Mouse (Mus musculus): ENCODE results near the gene Gm42417. TPM values are rescaled to one million over a fixed set of nuclear protein-coding genes. Genes with fewer than 3 reads are reported as not detected.
"Not testable (repeated sequence)": the region's sequence is repeated elsewhere in the genome, so short reads cannot be mapped to it uniquely, and the experiment has no call there.

Gene Gm42417
- polyA plus RNA-seq, 1 experiment from 2014 or later, result not detected

DNA sequence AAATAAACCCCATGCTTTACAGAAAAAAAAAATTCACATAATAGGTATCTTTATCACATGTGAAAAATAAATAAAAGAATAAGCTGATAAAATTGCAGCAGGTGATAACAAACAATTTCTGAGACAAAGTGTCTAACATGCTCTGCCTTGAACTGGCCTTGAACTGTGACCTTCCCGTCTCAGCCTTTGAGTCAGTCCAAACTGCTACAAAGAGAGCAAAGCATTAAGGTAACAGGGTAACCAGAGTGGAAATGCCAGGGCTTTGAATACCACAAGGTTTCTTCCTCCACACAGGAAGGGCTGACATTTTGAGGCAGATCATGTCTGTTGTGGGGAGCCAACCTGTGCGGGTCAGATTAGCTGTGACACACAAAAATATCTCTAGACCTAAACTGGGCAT lies 6.2 kb upstream of the Gm42417 start:
- H3K36me3 ChIP-seq (ENCODE audit: control insufficient read depth, insufficient read depth, low read length), result peaks cover 40% of the 10 kb centered on the region
- no peaks in the 10 kb centered on the region for H3K27me3 ChIP-seq (replicated peaks; ENCODE audit: control insufficient read depth, insufficient read depth, low read length)
- H3K9ac ChIP-seq (ENCODE audit: low read length), result no peak overlapping the region
- WGBS, result 82% methylated on average over 2 of the region's 2 CpGs
- DNase-seq (ENCODE audit: low spot score) (no peak), ATAC-seq (replicated peaks; ENCODE audit: low FRiP score, low TSS enrichment, low read depth) (no peak)
- no peaks in the 10 kb centered on the region for H3K9me3 ChIP-seq (ENCODE audit: control insufficient read depth, low read length)
- peaks cover 27% of the 10 kb centered on the region for H3K4me1 ChIP-seq (replicated peaks; ENCODE audit: control insufficient read depth, insufficient read depth, low read length)
- H3K4me2 ChIP-seq (ENCODE audit: low read length), result no peak overlapping the region
- no peak overlapping the region for H3K4me3 ChIP-seq (ENCODE audit: low read depth, low read length)
- no peak overlapping the region for H3K27ac ChIP-seq (ENCODE audit: low read depth)

DNA sequence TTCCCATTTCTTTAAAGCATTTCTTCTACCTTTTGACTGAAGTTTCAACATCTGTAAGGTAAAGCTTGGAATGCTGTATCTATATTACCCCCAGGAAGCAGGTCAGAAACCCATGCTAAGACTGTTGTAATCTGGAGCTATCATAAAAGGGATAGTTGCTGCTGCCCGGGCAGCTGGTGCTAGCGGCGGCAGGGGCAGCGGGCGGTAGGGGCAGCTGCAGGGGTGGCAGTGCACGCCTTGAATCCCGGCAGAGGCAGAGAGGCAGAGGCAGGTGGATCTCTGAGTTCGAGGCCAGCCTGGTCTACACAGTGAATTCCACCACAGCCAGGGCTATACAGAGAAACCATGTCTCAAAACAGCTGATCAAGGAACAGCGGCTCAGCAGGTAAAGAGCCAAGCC lies 3.7 kb upstream of the Gm42417 start:
- Histone ChIP-seq H3K4me1 (replicated peaks; ENCODE audit: control insufficient read depth, insufficient read depth, low read length) (peaks cover 16% of the 10 kb centered on the region), H3K27ac (ENCODE audit: low read depth) (no peak overlapping the region), H3K4me2 (ENCODE audit: low read length) (no peak overlapping the region), H3K36me3 (ENCODE audit: control insufficient read depth, insufficient read depth, low read length) (peaks cover 46% of the 10 kb centered on the region), H3K9ac (ENCODE audit: low read length) (no peak overlapping the region), H3K9me3 (ENCODE audit: control insufficient read depth, low read length) (no peaks in the 10 kb centered on the region), H3K4me3 (ENCODE audit: low read depth, low read length) (no peak overlapping the region), H3K27me3 (replicated peaks; ENCODE audit: control insufficient read depth, insufficient read depth, low read length) (no peaks in the 10 kb centered on the region)
- ATAC-seq (replicated peaks; ENCODE audit: low FRiP score, low TSS enrichment, low read depth) (no peak), DNase-seq (ENCODE audit: low spot score) (no peak)
- 92% methylated on average over 9 of the region's 9 CpGs for WGBS

DNA sequence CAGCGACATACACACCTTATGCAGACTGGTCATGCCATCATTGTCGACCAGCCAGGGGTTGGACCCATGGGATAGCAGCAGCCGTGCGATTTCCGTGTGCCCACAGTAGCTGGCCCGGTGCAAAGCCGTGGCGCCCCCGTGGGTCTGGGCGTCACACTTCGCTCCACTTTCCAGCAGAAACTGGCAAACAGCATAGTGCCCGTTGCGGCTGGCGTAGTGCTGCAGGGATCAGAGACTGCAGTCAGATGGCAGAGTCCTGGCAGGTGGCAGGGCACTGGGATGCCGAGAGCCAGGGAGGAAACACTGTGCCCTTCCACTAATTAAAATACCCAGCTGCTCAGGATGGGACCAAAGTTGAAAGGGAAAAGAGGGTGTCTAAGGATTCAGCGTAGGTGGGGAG lies 2.6 kb upstream of the Gm42417 start:
- Histone ChIP-seq H3K4me3 (ENCODE audit: low read depth, low read length) (no peak overlapping the region), H3K27me3 (replicated peaks; ENCODE audit: control insufficient read depth, insufficient read depth, low read length) (no peaks in the 10 kb centered on the region), H3K36me3 (ENCODE audit: control insufficient read depth, insufficient read depth, low read length) (peaks cover 49% of the 10 kb centered on the region), H3K27ac (ENCODE audit: low read depth) (no peak overlapping the region), H3K4me1 (replicated peaks; ENCODE audit: control insufficient read depth, insufficient read depth, low read length) (peaks cover 9% of the 10 kb centered on the region; the same call in 1 of the 2 replicates), H3K9ac (ENCODE audit: low read length) (no peak overlapping the region), H3K9me3 (ENCODE audit: control insufficient read depth, low read length) (no peaks in the 10 kb centered on the region), H3K4me2 (ENCODE audit: low read length) (no peak overlapping the region)
- no peak for ATAC-seq (replicated peaks; ENCODE audit: low FRiP score, low TSS enrichment, low read depth)
- no peak for DNase-seq (ENCODE audit: low spot score)
- WGBS, result 93% methylated on average over 16 of the region's 16 CpGs

DNA sequence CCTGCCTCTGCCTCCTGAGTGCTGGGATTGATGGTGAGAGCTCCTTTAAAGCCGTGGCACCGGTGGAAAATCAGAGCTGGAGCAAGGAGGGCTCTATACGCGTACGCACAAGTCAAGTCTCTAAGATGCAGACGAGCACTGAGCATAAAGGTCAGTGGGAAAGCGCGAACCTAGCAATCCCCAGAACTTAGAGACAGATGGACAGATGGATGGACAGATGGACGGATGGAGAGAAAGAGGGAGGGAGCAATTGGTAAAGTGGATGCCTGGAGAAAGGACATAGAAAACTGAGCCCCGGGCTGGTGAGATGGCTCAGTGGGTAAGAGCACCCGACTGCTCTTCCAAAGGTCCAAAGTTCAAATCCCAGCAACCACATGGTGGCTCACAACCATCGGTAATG lies 1.6 kb upstream of the Gm42417 start:
- H3K4me1 ChIP-seq (replicated peaks; ENCODE audit: control insufficient read depth, insufficient read depth, low read length), result 0 out of 2 replicates have a peak, but pooled peaks cover 4% of the 10 kb centered on the region
- H3K4me3 ChIP-seq (ENCODE audit: low read depth, low read length), result no peak overlapping the region
- H3K9me3 ChIP-seq (ENCODE audit: control insufficient read depth, low read length), result no peaks in the 10 kb centered on the region
- no peak overlapping the region for H3K9ac ChIP-seq (ENCODE audit: low read length)
- ATAC-seq (replicated peaks; ENCODE audit: low FRiP score, low TSS enrichment, low read depth) (no peak), DNase-seq (ENCODE audit: low spot score) (no peak)
- H3K27ac ChIP-seq (ENCODE audit: low read depth), result no peak overlapping the region
- no peaks in the 10 kb centered on the region for H3K27me3 ChIP-seq (replicated peaks; ENCODE audit: control insufficient read depth, insufficient read depth, low read length)
- no peak overlapping the region for H3K4me2 ChIP-seq (ENCODE audit: low read length)
- 93% methylated on average over 12 of the region's 12 CpGs for WGBS
- peaks cover 49% of the 10 kb centered on the region for H3K36me3 ChIP-seq (ENCODE audit: control insufficient read depth, insufficient read depth, low read length)

DNA sequence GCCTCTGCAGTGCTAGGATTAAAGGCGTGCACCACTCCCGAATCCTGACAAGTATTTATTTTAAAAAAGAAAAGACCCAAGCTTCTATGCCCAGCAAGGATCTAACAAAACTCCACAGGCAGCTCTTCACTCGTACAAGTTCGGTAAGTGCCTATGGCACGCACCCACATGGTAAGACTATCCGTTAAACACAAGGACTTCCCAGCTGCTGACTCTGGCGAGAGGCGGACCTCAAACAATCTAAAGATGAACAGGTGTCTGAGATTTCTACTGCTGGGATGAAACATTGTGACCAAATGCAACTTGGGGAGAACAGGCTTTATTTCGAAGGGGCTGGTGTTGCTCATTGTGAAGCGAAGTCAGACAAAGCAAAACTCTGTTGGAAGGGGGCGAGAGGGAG lies 903 bp upstream of the Gm42417 start:
- peaks cover 49% of the 10 kb centered on the region for H3K36me3 ChIP-seq (ENCODE audit: control insufficient read depth, insufficient read depth, low read length)
- ATAC-seq (replicated peaks; ENCODE audit: low FRiP score, low TSS enrichment, low read depth), result no peak
- no peaks in the 10 kb centered on the region for H3K27me3 ChIP-seq (replicated peaks; ENCODE audit: control insufficient read depth, insufficient read depth, low read length)
- no peaks in the 10 kb centered on the region for H3K9me3 ChIP-seq (ENCODE audit: control insufficient read depth, low read length)
- H3K4me3 ChIP-seq (ENCODE audit: low read depth, low read length), result no peak overlapping the region
- H3K27ac ChIP-seq (ENCODE audit: low read depth), result no peak overlapping the region
- 88% methylated on average over 11 of the region's 11 CpGs for WGBS
- H3K4me1 ChIP-seq (replicated peaks; ENCODE audit: control insufficient read depth, insufficient read depth, low read length), result no peaks in the 10 kb centered on the region
- DNase-seq (ENCODE audit: low spot score), result no peak
- H3K9ac ChIP-seq (ENCODE audit: low read length), result no peak overlapping the region
- no peak overlapping the region for H3K4me2 ChIP-seq (ENCODE audit: low read length)

DNA sequence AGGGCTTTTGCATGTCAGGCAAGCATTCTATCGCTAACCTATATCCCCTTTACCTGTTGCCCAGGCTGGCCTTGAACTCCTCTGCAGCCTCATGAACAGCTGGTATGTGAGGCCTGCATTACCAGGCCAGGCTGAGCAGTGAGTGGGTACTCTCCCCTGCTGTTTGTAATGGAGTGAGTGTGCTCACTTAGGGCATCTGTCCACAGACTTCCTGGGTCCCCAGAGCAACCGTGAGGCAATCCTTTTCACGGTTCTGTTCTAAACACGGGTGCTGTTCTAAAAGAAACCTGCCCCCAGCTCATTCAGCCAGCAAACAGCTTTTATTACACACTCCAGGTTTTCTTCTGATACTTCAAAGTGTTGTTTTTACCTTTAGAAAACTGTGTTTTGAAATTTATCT lies 502 bp downstream of the Gm42417 start:
- H3K4me3 ChIP-seq (ENCODE audit: low read depth, low read length), result no peak overlapping the region
- DNase-seq (ENCODE audit: low spot score) (no peak), ATAC-seq (replicated peaks; ENCODE audit: low FRiP score, low TSS enrichment, low read depth) (no peak)
- peaks cover 49% of the 10 kb centered on the region for H3K36me3 ChIP-seq (ENCODE audit: control insufficient read depth, insufficient read depth, low read length)
- no peak overlapping the region for H3K9ac ChIP-seq (ENCODE audit: low read length)
- no peak overlapping the region for H3K4me2 ChIP-seq (ENCODE audit: low read length)
- H3K9me3 ChIP-seq (ENCODE audit: control insufficient read depth, low read length), result no peaks in the 10 kb centered on the region
- no peaks in the 10 kb centered on the region for H3K4me1 ChIP-seq (replicated peaks; ENCODE audit: control insufficient read depth, insufficient read depth, low read length)
- 81% methylated on average over 4 of the region's 4 CpGs for WGBS
- H3K27ac ChIP-seq (ENCODE audit: low read depth), result no peak overlapping the region
- H3K27me3 ChIP-seq (replicated peaks; ENCODE audit: control insufficient read depth, insufficient read depth, low read length), result no peaks in the 10 kb centered on the region

DNA sequence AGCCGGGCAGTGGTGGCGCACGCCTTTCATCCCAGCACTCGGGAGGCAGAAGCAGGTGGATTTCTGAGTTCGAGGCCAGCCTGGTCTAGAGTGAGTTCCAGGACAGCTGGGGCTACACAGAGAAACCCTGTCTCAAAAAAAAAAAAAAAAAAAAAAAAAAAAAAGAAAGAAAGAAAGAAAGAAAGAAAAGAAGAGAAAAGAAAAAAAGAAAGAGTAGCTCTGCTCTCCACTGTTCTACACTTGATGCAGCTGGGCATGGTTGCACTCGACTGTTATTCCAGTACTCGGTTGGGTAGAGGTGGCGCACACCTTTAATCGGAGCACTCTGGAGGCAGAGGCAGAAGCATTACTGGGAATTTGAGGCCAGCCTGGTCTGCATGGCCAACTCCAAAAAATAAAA lies 2.4 kb downstream of the Gm42417 start, which contains the start of gene Ankrd23:
Gene Ankrd23 (minus strand): TSS at position 101 of the 400 bp plus-strand sequence.
- not testable (repeated sequence) for ATAC-seq (replicated peaks; ENCODE audit: low FRiP score, low TSS enrichment, low read depth); H3K27me3 ChIP-seq (replicated peaks; ENCODE audit: control insufficient read depth, insufficient read depth, low read length); H3K4me2 ChIP-seq (ENCODE audit: low read length); H3K9me3 ChIP-seq (ENCODE audit: control insufficient read depth, low read length); H3K4me3 ChIP-seq (ENCODE audit: low read depth, low read length); DNase-seq (ENCODE audit: low spot score); H3K4me1 ChIP-seq (replicated peaks; ENCODE audit: control insufficient read depth, insufficient read depth, low read length); H3K9ac ChIP-seq (ENCODE audit: low read length); H3K27ac ChIP-seq (ENCODE audit: low read depth)
- WGBS, result 93% methylated on average over 9 of the region's 9 CpGs
- H3K36me3 ChIP-seq (ENCODE audit: control insufficient read depth, insufficient read depth, low read length), result peaks cover 39% of the 10 kb centered on the region

DNA sequence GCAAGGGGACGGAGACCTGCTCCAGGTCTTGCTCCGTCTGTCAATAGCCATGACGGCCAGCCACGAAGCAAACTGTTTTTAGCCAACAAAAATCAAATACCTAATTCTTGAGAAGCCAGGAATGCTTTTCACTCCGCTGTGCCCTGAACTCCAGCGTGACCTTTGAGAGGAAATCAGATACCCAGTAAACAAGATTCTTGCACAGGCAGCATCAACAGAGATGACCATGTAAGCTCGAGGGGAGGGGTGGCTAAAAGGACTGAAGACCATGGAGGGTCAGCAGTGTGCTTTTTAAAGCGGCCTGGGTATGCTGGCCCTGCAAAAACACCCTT lies 2.9 kb downstream of the Gm42417 start:
- no peak overlapping the region for H3K4me3 ChIP-seq (ENCODE audit: low read depth, low read length)
- 56% methylated on average over 8 of the region's 8 CpGs for WGBS

DNA sequence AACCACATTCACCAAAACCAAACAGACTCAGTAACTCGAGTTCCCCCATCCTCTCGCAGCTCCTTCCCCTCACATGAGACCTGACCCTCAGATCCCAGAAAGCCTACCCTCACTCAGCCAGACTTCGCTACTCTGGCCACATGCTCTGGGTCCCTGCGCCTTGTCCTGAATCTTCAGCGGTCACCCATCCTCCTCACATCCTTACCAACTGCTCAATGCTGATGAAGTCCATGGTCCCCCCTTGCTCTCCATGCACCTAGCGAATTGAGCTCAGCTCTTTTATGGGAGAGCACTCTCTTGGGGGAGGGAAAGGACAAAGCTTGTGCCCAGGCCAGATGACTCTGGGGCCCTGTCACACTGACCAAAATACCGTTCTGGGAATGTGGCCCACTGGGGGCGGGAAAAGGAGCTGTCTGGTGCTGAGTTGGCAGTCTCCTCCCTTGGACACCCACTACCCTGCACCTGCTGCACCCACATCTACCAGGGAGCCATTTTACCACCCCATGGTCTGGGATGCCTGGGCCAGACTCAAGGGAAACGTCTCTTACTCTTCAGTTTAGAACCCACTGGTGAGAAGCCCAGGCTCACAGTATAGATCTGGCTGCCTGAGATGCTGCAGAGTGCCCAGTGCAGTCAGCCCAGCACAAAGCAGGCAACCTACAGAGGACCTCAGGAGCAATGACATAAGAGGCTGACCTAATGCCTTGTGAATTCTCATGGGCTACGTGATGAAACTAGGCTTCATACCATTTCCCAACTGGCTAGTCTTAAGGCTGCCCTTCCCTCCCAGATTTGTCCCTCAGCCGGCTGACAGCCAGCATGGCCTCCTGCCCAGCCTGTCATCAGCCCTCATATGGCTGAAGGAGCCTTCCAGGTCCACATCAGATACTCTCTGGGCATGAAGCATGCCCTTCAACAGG lies 3.5 kb downstream of the Gm42417 start:
- H3K27ac ChIP-seq (ENCODE audit: low read depth), result no peak overlapping the region
- 80% methylated on average over 11 of the region's 11 CpGs for WGBS
- no peak overlapping the region for H3K4me3 ChIP-seq (ENCODE audit: low read depth, low read length)
- H3K4me1 ChIP-seq (replicated peaks; ENCODE audit: control insufficient read depth, insufficient read depth, low read length), result no peaks in the 10 kb centered on the region
- H3K9me3 ChIP-seq (ENCODE audit: control insufficient read depth, low read length), result no peaks in the 10 kb centered on the region
- no peaks in the 10 kb centered on the region for H3K27me3 ChIP-seq (replicated peaks; ENCODE audit: control insufficient read depth, insufficient read depth, low read length)
- H3K36me3 ChIP-seq (ENCODE audit: control insufficient read depth, insufficient read depth, low read length), result peaks cover 35% of the 10 kb centered on the region
- ATAC-seq (replicated peaks; ENCODE audit: low FRiP score, low TSS enrichment, low read depth), result no peak
- H3K9ac ChIP-seq (ENCODE audit: low read length), result no peak overlapping the region
- DNase-seq (ENCODE audit: low spot score), result no peak
- no peak overlapping the region for H3K4me2 ChIP-seq (ENCODE audit: low read length)

More for the DNA sequence above, 2.9 kb downstream of the Gm42417 start:
- DNase-seq (ENCODE audit: low spot score), result no peak
- H3K36me3 ChIP-seq (ENCODE audit: control insufficient read depth, insufficient read depth, low read length), result peaks cover 36% of the 10 kb centered on the region
- H3K4me1 ChIP-seq (replicated peaks; ENCODE audit: control insufficient read depth, insufficient read depth, low read length), result no peaks in the 10 kb centered on the region
- ATAC-seq (replicated peaks; ENCODE audit: low FRiP score, low TSS enrichment, low read depth), result no peak
- no peak overlapping the region for H3K27ac ChIP-seq (ENCODE audit: low read depth)
- H3K27me3 ChIP-seq (replicated peaks; ENCODE audit: control insufficient read depth, insufficient read depth, low read length), result no peaks in the 10 kb centered on the region
- no peak overlapping the region for H3K9ac ChIP-seq (ENCODE audit: low read length)
- H3K4me2 ChIP-seq (ENCODE audit: low read length), result no peak overlapping the region
- no peaks in the 10 kb centered on the region for H3K9me3 ChIP-seq (ENCODE audit: control insufficient read depth, low read length)

Measured in intestine, embryonic 14.5 days (tissue).